Mouse (Mus musculus): ENCODE measurements around the gene Arhgap25.

DNA sequence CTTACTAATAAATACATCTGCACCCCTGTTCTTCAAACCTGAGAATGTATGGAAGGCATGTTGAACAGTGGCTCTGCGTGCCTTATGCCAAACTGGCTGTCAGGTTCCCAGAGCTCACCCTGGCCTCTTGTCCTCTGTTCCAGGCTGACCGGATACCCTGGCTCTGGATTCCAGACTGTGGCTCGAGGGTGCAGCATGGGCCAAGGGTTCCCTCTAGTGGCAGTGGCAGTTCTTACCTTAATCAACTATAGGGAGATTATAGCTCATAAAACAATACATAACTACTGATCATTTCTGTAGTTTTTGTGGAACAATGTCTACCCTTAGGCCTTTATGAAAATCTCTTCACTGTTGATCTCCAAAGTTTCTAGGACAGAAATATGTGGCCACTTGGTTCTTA, 82.0 kb downstream of the Arhgap25 start:
- TF ChIP-seq CTCF (IDR thresholded peaks at IDR 0.05; ENCODE audit: borderline replicate concordance, insufficient read depth, low read depth, low read length) (peak; percentile 46; the same call in 1 of the 2 replicates), POLR2A (IDR thresholded peaks at IDR 0.05; ENCODE audit: borderline replicate concordance, insufficient read depth, low read length) (no peak)
